Mouse (Mus musculus): ENCODE results near the gene Glrp1.

- no peak for TF ChIP-seq CTCF (IDR thresholded peaks at IDR 0.05; ENCODE audit: low read depth, low read length)
- no peak for TF ChIP-seq POLR2A (IDR thresholded peaks at IDR 0.05; ENCODE audit: borderline replicate concordance, low read depth, low read length)
Observed at GRCm38 (mm10) chr1:88497407-88497806, 12.5 kb downstream of the Glrp1 start.

All from bone marrow macrophage, adult 2 months (primary cell).